8 mouse cellular contexts compared by ENCODE assay signal in genomic region chrX:166239520-166239919, GRCm38 (mm10). TPM values are rescaled to one million over a fixed set of nuclear protein-coding genes. Genes with fewer than 3 reads are reported as not detected.
DNase-seq lines count a peak whose midpoint lies in the region; ATAC-seq and TF ChIP-seq lines count a peak whose summit lies in the region.

No protein-coding gene starts in this region.

- H3K4me3 ChIP-seq in gastrocnemius, adult 2 months: peak overlapping the region; percentile 75
- H3K4me3 ChIP-seq in E14TG2a.4 (replicated peaks; ENCODE audit: low read length): peak overlapping the region; percentile 77
- H3K4me3 ChIP-seq in hindbrain, embryonic 10.5 days: peak overlapping the region; percentile 66
- H3K4me3 ChIP-seq in midbrain, embryonic 12.5 days: peak overlapping the region; percentile 61

- H3K4me1 ChIP-seq in E14TG2a.4 (replicated peaks; ENCODE audit: low read depth, low read length): peaks cover 11% of the 10 kb centered on the region; the same call in 1 of the 2 replicates
- H3K4me1 ChIP-seq in hindbrain, embryonic 10.5 days (replicated peaks): no peaks in the 10 kb centered on the region; the same call in 1 of the 2 replicates
- no peaks in the 10 kb centered on the region for H3K4me1 ChIP-seq in midbrain, embryonic 12.5 days

- ATAC-seq in midbrain, embryonic 12.5 days (ENCODE audit: low FRiP score, low read depth): peak; percentile 25; the same call in 1 of the 2 replicates

- peak overlapping the region; percentile 66 for H3K9ac ChIP-seq in midbrain, embryonic 12.5 days (replicated peaks)

- H3K4me2 ChIP-seq in midbrain, embryonic 12.5 days (replicated peaks): peak overlapping the region; percentile 87

- 24% methylated on average over 13 of the region's 13 CpGs for WGBS in hindbrain, embryonic 10.5 days
- WGBS in midbrain, embryonic 12.5 days: 34% methylated on average over 13 of the region's 13 CpGs

- no peaks in the 10 kb centered on the region for H3K36me3 ChIP-seq in E14TG2a.4 (ENCODE audit: insufficient read depth, low read length)
- no peaks in the 10 kb centered on the region for H3K36me3 ChIP-seq in hindbrain, embryonic 10.5 days
- no peaks in the 10 kb centered on the region for H3K36me3 ChIP-seq in midbrain, embryonic 12.5 days

- intact Hi-C loops in gastrocnemius, adult 2 months (cut with DNase I): no loop called here

- H3K27me3 ChIP-seq in E14TG2a.4 (ENCODE audit: insufficient read depth, low read length): peaks cover 32% of the 10 kb centered on the region
- H3K27me3 ChIP-seq in hindbrain, embryonic 10.5 days (ENCODE audit: insufficient read depth, poor library complexity, severe bottlenecking): peaks cover 60% of the 10 kb centered on the region
- H3K27me3 ChIP-seq in midbrain, embryonic 12.5 days: peaks cover 48% of the 10 kb centered on the region

- no peak for TF ChIP-seq CTCF in gastrocnemius, adult 2 months (IDR thresholded peaks at IDR 0.05)
- no peak for TF ChIP-seq CTCF in E14TG2a.4 (conservative IDR thresholded peaks at IDR 0.05; ENCODE audit: low read length)

- peak overlapping the region; percentile 53; the same call in 1 of the 2 replicates for H3K27ac ChIP-seq in gastrocnemius, adult 2 months
- H3K27ac ChIP-seq in hindbrain, embryonic 10.5 days: peak overlapping the region; percentile 85
- H3K27ac ChIP-seq in midbrain, embryonic 12.5 days (replicated peaks): no peak overlapping the region

- H3K9me3 ChIP-seq in E14TG2a.4 (ENCODE audit: low read length): no peaks in the 10 kb centered on the region
- no peaks in the 10 kb centered on the region for H3K9me3 ChIP-seq in hindbrain, embryonic 10.5 days
- H3K9me3 ChIP-seq in midbrain, embryonic 12.5 days: no peaks in the 10 kb centered on the region

- DNase-seq in gastrocnemius, adult 2 months: no peak
- no peak for DNase-seq in gastrocnemius, adult 18-20 months (ENCODE audit: low spot score)
- DNase-seq in hindbrain, embryonic 10.5 days (ENCODE audit: low spot score): no peak
- no peak for DNase-seq in cerebellum, postnatal 36 days
- no peak for DNase-seq in thymus, postnatal 36 days
- no peak for DNase-seq in ovary, postnatal 14 days (ENCODE audit: low spot score)

RNA-seq across cellular contexts. Expression of gene Gpm6b, which starts 0.8 kb away (rescaled TPM):
- 1 to 10 TPM; 2.9 to 3.3 TPM for total RNA-seq in gastrocnemius, adult 2 months (2021)
- total RNA-seq in gastrocnemius, adult 18-20 months (2021): 1 to 10 TPM; 3.5 to 4.2 TPM
- 89.6 and 127 TPM in 2 replicates for polyA plus RNA-seq in hindbrain, embryonic 10.5 days (2016; fragmentation: Nextera tagmentation; extraction: Ambion mirVana)
- 196 and 209 TPM in 2 replicates for polyA plus RNA-seq in midbrain, embryonic 12.5 days (2016; fragmentation: Nextera tagmentation; extraction: Ambion mirVana)
